Mouse (Mus musculus): Measurements from ENCODE around the gene Arhgdib. TPM values are rescaled to one million over a fixed set of nuclear protein-coding genes. Genes with fewer than 3 reads are reported as not detected.

Arhgdib gene
- total and polyA plus RNA-seq, 3 experiments = 24.0 to 41.7 (median 30.4) TPM

- no peak for DNase-seq
- TF ChIP-seq EP300 (IDR thresholded peaks at IDR 0.05; ENCODE audit: insufficient read depth, low read depth, low read length) (no peak), POLR2A (IDR thresholded peaks at IDR 0.05; ENCODE audit: insufficient read depth, low read depth, low read length) (no peak), CTCF (IDR thresholded peaks at IDR 0.05) (no peak)
- Histone ChIP-seq H3K9ac (ENCODE audit: low read depth, low read length) (no peak overlapping the region), H3K4me1 (ENCODE audit: control insufficient read depth, insufficient read depth, low read length) (peaks cover 10% of the 10 kb centered on the region), H3K27me3 (ENCODE audit: control insufficient read depth, insufficient read depth, low read length) (no peaks in the 10 kb centered on the region), H3K27ac (peak overlapping the region; percentile 85), H3K36me3 (ENCODE audit: control insufficient read depth, insufficient read depth, low read length) (no peaks in the 10 kb centered on the region; the same call in 1 of the 2 replicates), H3K79me2 (replicated peaks; ENCODE audit: control insufficient read depth, insufficient read depth, low read length) (no peaks in the 10 kb centered on the region), H3K4me3 (no peak overlapping the region)
- WGBS = 59% methylated on average over 14 of the region's 14 CpGs
- intact Hi-C loops (cut with DNase I) = no loop called here
These were observed 2.1 kb downstream of the Arhgdib start for GRCm38 (mm10) chr6:136939326-136940187.

DNA sequence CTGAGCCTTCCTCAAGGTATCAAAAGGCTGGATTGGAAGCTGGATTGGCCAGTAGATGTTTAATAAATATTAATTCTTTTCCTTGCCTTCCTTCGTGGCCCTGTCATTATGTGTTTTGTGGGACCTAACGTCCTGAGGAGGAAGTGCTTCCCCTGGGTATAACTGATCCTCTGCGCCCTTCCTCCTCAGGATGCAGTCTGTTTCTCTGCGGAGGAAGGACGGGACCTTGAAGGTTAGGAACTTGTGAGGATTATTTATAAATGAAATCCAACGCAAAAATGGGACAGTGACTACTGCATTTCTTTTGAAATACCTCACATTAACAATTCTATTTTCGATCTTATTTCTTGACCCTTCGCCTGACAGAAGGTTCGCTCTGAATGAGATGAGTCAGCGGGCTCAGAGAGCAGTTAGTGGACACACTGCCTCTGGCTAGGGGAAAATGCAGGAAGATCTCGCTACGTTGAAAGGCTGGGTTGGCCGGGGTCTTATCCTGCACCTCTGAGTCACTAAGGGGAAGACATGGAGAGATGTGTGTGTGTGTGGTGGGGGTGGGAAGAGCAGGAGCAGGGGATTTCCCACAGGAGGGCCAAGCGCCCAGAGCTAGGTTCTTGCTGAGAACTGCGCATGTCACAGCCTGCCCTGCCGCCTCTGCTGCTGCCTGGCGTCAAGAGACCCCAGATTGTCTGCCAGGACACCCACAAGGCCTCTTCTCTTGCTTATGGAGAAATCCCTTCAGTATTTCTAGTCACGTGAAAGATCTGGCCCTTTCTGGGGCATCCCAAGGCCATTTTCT lies 3.2 kb downstream of the Arhgdib start:
- 35% methylated on average over 18 of the region's 18 CpGs for WGBS
- H3K4me3 ChIP-seq = peak overlapping the region; percentile 38
- H3K36me3 ChIP-seq (ENCODE audit: control insufficient read depth, insufficient read depth, low read length) = no peaks in the 10 kb centered on the region; the same call in 1 of the 2 replicates
- TF ChIP-seq POLR2A (IDR thresholded peaks at IDR 0.05; ENCODE audit: insufficient read depth, low read depth, low read length) (no peak), CTCF (IDR thresholded peaks at IDR 0.05) (no peak), EP300 (IDR thresholded peaks at IDR 0.05; ENCODE audit: insufficient read depth, low read depth, low read length) (no peak)
- peak overlapping the region; percentile 80 for H3K27ac ChIP-seq
- no peaks in the 10 kb centered on the region for H3K27me3 ChIP-seq (ENCODE audit: control insufficient read depth, insufficient read depth, low read length)
- H3K9ac ChIP-seq (ENCODE audit: low read depth, low read length) = peak overlapping the region; percentile 56
- intact Hi-C loops (cut with DNase I) = no loop called here
- H3K4me1 ChIP-seq (ENCODE audit: control insufficient read depth, insufficient read depth, low read length) = peaks cover 10% of the 10 kb centered on the region
- H3K79me2 ChIP-seq (replicated peaks; ENCODE audit: control insufficient read depth, insufficient read depth, low read length) = no peaks in the 10 kb centered on the region
- peak; percentile 65 to 72 for DNase-seq

GRCm38 (mm10) chr6:136937117-136937516 lies 4.6 kb downstream of the Arhgdib start:
- DNase-seq = no peak
- H3K4me3 ChIP-seq = no peak overlapping the region
- TF ChIP-seq POLR2A (IDR thresholded peaks at IDR 0.05; ENCODE audit: insufficient read depth, low read depth, low read length) = no peak
- TF ChIP-seq CTCF (IDR thresholded peaks at IDR 0.05) = no peak
- no peak for TF ChIP-seq EP300 (IDR thresholded peaks at IDR 0.05; ENCODE audit: insufficient read depth, low read depth, low read length)
- no peaks in the 10 kb centered on the region; the same call in 1 of the 2 replicates for H3K36me3 ChIP-seq (ENCODE audit: control insufficient read depth, insufficient read depth, low read length)
- H3K79me2 ChIP-seq (replicated peaks; ENCODE audit: control insufficient read depth, insufficient read depth, low read length) = no peaks in the 10 kb centered on the region
- peaks cover 10% of the 10 kb centered on the region for H3K4me1 ChIP-seq (ENCODE audit: control insufficient read depth, insufficient read depth, low read length)
- 79% methylated on average over 3 of the region's 3 CpGs for WGBS
- H3K27me3 ChIP-seq (ENCODE audit: control insufficient read depth, insufficient read depth, low read length) = no peaks in the 10 kb centered on the region
- intact Hi-C loops (cut with DNase I) = no loop called here
- no peak overlapping the region for H3K9ac ChIP-seq (ENCODE audit: low read depth, low read length)
- no peak overlapping the region; the same call in 1 of the 2 replicates for H3K27ac ChIP-seq

DNA sequence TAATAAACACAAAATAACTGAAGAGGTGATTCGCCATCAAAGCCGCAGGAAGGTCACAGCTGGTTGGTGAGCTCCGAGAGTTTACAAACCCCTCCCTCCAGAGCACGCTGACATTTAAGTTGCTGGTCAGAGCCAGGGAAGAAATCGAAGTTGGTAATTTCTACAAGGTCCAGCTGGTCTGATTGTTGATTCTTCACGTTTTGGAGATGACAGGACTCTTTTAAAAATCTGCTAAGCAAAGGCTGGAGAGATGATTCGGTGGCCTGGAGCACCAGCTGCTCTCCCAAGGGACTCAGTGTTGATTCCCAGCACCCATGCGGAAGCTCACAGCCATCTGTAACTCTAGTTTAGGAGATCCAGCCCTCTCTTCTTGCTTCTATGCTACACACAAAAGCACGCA lies 5.3 kb downstream of the Arhgdib start:
- Histone ChIP-seq H3K4me3 (no peak overlapping the region), H3K79me2 (replicated peaks; ENCODE audit: control insufficient read depth, insufficient read depth, low read length) (no peaks in the 10 kb centered on the region), H3K9ac (ENCODE audit: low read depth, low read length) (no peak overlapping the region), H3K27me3 (ENCODE audit: control insufficient read depth, insufficient read depth, low read length) (no peaks in the 10 kb centered on the region), H3K36me3 (ENCODE audit: control insufficient read depth, insufficient read depth, low read length) (peaks cover under 1% of the 10 kb centered on the region), H3K27ac (peak overlapping the region; percentile 2; the same call in 1 of the 2 replicates), H3K4me1 (ENCODE audit: control insufficient read depth, insufficient read depth, low read length) (peaks cover 8% of the 10 kb centered on the region)
- intact Hi-C loops (cut with DNase I) = no loop called here
- DNase-seq = no peak
- TF ChIP-seq POLR2A (IDR thresholded peaks at IDR 0.05; ENCODE audit: insufficient read depth, low read depth, low read length) = no peak
- no peak for TF ChIP-seq CTCF (IDR thresholded peaks at IDR 0.05)
- no peak for TF ChIP-seq EP300 (IDR thresholded peaks at IDR 0.05; ENCODE audit: insufficient read depth, low read depth, low read length)
- 80% methylated on average over 9 of the region's 9 CpGs for WGBS

DNA sequence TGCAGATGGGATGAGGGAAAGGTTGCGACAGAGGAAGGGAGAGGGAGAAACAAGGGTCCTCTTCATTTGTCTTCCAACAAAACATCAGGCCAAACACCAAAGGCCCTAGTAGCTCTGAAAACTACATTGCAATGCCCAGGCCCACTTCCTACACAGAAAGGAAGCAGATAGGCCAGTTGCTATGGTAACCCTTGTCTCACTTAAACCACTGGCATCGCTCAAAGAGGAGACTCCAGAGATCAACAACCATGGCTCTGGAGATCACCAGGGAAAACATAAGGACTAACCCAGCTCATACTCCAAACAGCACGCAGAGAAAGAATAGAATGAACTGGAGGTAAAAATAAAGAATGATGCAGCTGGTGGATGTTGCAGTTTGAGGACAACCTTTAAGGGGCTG lies 6.5 kb downstream of the Arhgdib start:
- no peak for TF ChIP-seq POLR2A (IDR thresholded peaks at IDR 0.05; ENCODE audit: insufficient read depth, low read depth, low read length)
- TF ChIP-seq EP300 (IDR thresholded peaks at IDR 0.05; ENCODE audit: insufficient read depth, low read depth, low read length) = no peak
- TF ChIP-seq CTCF (IDR thresholded peaks at IDR 0.05) = no peak
- 70% methylated on average over 3 of the region's 3 CpGs for WGBS
- intact Hi-C loops (cut with DNase I) = no loop called here
- no peak for DNase-seq
- peaks cover 5% of the 10 kb centered on the region for H3K36me3 ChIP-seq (ENCODE audit: control insufficient read depth, insufficient read depth, low read length)
- no peaks in the 10 kb centered on the region for H3K27me3 ChIP-seq (ENCODE audit: control insufficient read depth, insufficient read depth, low read length)
- H3K9ac ChIP-seq (ENCODE audit: low read depth, low read length) = no peak overlapping the region
- H3K4me3 ChIP-seq = no peak overlapping the region
- H3K4me1 ChIP-seq (ENCODE audit: control insufficient read depth, insufficient read depth, low read length) = peaks cover 7% of the 10 kb centered on the region
- H3K79me2 ChIP-seq (replicated peaks; ENCODE audit: control insufficient read depth, insufficient read depth, low read length) = no peaks in the 10 kb centered on the region
- H3K27ac ChIP-seq = no peak overlapping the region

All from heart, adult 2 months (tissue).